Mouse (Mus musculus) thymus, adult 2 months (tissue): ENCODE results near the gene Add1. TPM values are rescaled to one million over a fixed set of nuclear protein-coding genes. Genes with fewer than 3 reads are reported as not detected.
"Not testable (repeated sequence)": the region's sequence is repeated elsewhere in the genome, so short reads cannot be mapped to it uniquely, and the experiment has no call there.

Experiments
- DNase-seq: peaks from one replicate; pipeline ENCODE4 v3.0.0; 2021
- H3K27ac ChIP-seq: fragments of 200-500 bp; 2 replicates; pipeline ENCODE4 v1.5.1; 2012; ENCODE audit warnings: low read length, control low read depth; ENCODE audit not compliant: control insufficient read depth, insufficient read depth
- H3K27me3 ChIP-seq: fragments of 200-500 bp; 2 replicates; pipeline ENCODE4 v1.6.1; 2012; ENCODE audit warnings: mild to moderate bottlenecking, low read length, moderate library complexity, mixed read lengths; ENCODE audit not compliant: control insufficient read depth, insufficient read depth
- H3K36me3 ChIP-seq: fragments of 200-500 bp; 2 replicates; pipeline ENCODE4 v1.6.1; 2012; ENCODE audit warnings: mild to moderate bottlenecking, low read length, moderate library complexity; ENCODE audit not compliant: control insufficient read depth, insufficient read depth
- H3K4me1 ChIP-seq: fragments of 200-500 bp; replicated peaks from 2 replicates; pipeline ENCODE4 v1.6.1; 2012; ENCODE audit warnings: low read length; ENCODE audit not compliant: control insufficient read depth, insufficient read depth
- H3K4me3 ChIP-seq: fragments of 200-500 bp; 2 replicates; pipeline ENCODE4 v1.5.1; 2012; ENCODE audit warnings: mild to moderate bottlenecking, low read length, control low read depth, moderate library complexity; ENCODE audit not compliant: control insufficient read depth, insufficient read depth
- CTCF ChIP-seq: fragments of 200-500 bp; IDR thresholded peaks from 2 replicates; pipeline ENCODE4 v1.5.1; 2012; ENCODE audit warnings: mild to moderate bottlenecking, control low read depth, low read length, moderate library complexity, borderline replicate concordance; ENCODE audit not compliant: control insufficient read depth, poor library complexity, insufficient read depth; ENCODE audit errors: extremely low read depth
- POLR2A ChIP-seq: fragments of 200-500 bp; IDR thresholded peaks from 2 replicates; pipeline ENCODE4 v1.6.1; 2012; ENCODE audit warnings: mild to moderate bottlenecking, low read length, control low read depth, moderate library complexity; ENCODE audit not compliant: control insufficient read depth, poor library complexity, insufficient read depth; ENCODE audit errors: extremely low read depth
- WGBS: fragments of 180-500 bp; shearing (Covaris S2); methylation state at CpG from one replicate; pipeline ENCODE4 v1.1.7; 2018; 5-methylcytosine and 5-hydroxymethylcytosine counted together
- polyA plus RNA-seq: library from polyadenylated mRNA; depleted of rRNA; stranded (reverse); fragments of >200 nt; gene quantifications from 2 replicates; pipeline ENCODE4 v1.2.3, GENCODE M21; 2012

Add1 gene
- polyA plus RNA-seq, 1 experiment, result 224 TPM

DNA sequence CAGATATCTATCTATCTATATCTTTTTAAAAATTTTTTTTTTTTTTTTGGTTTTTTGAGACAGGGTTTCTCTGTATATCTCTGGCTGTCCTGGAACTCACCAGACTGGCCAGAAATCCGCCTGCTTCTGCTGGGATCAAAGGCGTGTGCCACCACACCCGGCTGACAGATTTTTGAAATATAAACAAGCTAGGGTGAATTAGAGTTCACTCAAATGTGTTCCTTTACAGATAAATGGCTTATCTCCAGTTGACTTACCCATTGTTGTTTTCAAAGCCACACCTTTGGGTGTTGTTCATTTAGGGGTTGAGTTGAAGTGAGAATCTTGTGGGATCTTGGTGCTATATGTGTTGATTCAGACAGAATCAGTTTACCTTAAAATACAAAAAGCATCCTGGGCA is 5.9 kb downstream of the Add1 start:
- Histone ChIP-seq H3K27ac (no peak overlapping the region), H3K4me1 (peaks cover 9% of the 10 kb centered on the region), H3K36me3 (no peaks in the 10 kb centered on the region), H3K4me3 (no peak overlapping the region), H3K27me3 (no peaks in the 10 kb centered on the region)
- DNase-seq, result no peak
- TF ChIP-seq CTCF (no peak), POLR2A (no peak)
- WGBS, result 96% methylated on average over 3 of the region's 3 CpGs

- H3K4me3 ChIP-seq, DNase-seq, H3K36me3 ChIP-seq, H3K27me3 ChIP-seq, H3K4me1 ChIP-seq, H3K27ac ChIP-seq: not testable (repeated sequence)
- 47% methylated on average over 10 of the region's 10 CpGs for WGBS
These were observed 8.3 kb downstream of the Add1 start for GRCm38 (mm10) chr5:34581671-34582313.

DNA sequence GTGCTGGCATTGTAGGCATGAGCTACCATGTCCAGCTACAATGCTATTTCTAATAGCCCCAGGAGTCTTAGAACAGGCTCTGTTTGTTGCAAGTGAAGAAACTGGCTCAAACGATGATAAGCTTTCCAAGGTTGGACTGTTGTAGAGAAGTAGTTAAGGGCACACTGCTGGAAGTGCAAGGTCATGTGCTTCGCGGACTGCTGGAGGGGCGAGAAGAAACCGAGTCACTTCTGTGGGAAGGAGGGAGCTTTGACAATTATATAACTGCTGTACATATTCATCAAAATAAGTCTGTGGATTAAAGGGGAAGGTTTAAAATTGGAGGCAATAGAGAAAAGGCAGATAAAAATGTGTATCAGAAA is 8.8 kb downstream of the Add1 start:
- Histone ChIP-seq H3K36me3 (no peaks in the 10 kb centered on the region), H3K4me1 (0 out of 2 replicates have a peak, but pooled peaks cover 3% of the 10 kb centered on the region)
- no peak for DNase-seq

GRCm38 (mm10) chr5:34585216-34585615 is 11.8 kb downstream of the Add1 start:
- WGBS, result 93% methylated on average over 5 of the region's 5 CpGs
- no peak for TF ChIP-seq POLR2A
- no peak for TF ChIP-seq CTCF
- no peak for DNase-seq
- Histone ChIP-seq H3K4me3 (no peak overlapping the region), H3K27me3 (no peaks in the 10 kb centered on the region), H3K36me3 (no peaks in the 10 kb centered on the region), H3K27ac (no peak overlapping the region), H3K4me1 (0 out of 2 replicates have a peak, but pooled peaks cover 3% of the 10 kb centered on the region)

More for the DNA sequence above, 8.8 kb downstream of the Add1 start:
- H3K4me3 ChIP-seq, result no peak overlapping the region
- no peak for TF ChIP-seq CTCF
- no peak for TF ChIP-seq POLR2A
- no peak overlapping the region for H3K27ac ChIP-seq
- 73% methylated on average over 5 of the region's 5 CpGs for WGBS
- H3K27me3 ChIP-seq, result no peaks in the 10 kb centered on the region

- no peak for DNase-seq
These were observed 14.4 kb downstream of the Add1 start for GRCm38 (mm10) chr5:34587881-34588280.

DNA sequence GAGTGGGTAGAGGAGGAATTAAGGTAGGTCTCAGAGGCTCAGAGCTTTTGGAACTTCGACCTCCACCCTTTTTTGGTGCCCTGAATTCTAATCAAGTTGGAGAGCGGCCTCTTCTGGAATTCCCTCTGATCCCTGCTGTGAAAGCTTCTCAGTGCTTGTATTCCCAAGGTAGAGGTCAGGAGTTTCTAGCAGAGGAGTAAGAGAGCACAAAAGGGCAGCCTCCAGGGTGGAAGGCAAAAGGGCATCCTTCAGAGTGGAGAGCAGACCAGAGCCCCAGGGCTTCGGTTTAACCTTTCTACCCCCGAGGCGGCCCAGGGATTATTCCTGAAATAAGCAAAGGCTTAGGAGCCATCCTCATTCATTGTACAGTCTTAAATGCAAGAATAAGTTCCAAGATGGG is 16.6 kb downstream of the Add1 start:
- no peaks in the 10 kb centered on the region for H3K36me3 ChIP-seq
- WGBS, result 92% methylated on average over 5 of the region's 5 CpGs
- no peak overlapping the region for H3K4me3 ChIP-seq
- TF ChIP-seq POLR2A (no peak), CTCF (no peak)
- H3K4me1 ChIP-seq, result no peaks in the 10 kb centered on the region
- DNase-seq, result no peak
- no peak overlapping the region for H3K27ac ChIP-seq
- no peaks in the 10 kb centered on the region for H3K27me3 ChIP-seq

More at GRCm38 (mm10) chr5:34587881-34588280, 14.4 kb downstream of the Add1 start:
- TF ChIP-seq POLR2A, result no peak
- no peak for TF ChIP-seq CTCF
- Histone ChIP-seq H3K4me1 (0 out of 2 replicates have a peak, but pooled peaks cover 3% of the 10 kb centered on the region), H3K27ac (no peak overlapping the region), H3K4me3 (no peak overlapping the region), H3K36me3 (no peaks in the 10 kb centered on the region), H3K27me3 (no peaks in the 10 kb centered on the region)
- 93% methylated on average over 5 of the region's 5 CpGs for WGBS

GRCm38 (mm10) chr5:34590702-34591101 is 17.2 kb downstream of the Add1 start:
- H3K4me3 ChIP-seq, result no peak overlapping the region
- no peaks in the 10 kb centered on the region for H3K4me1 ChIP-seq
- TF ChIP-seq POLR2A (no peak), CTCF (no peak)
- 96% methylated on average over 4 of the region's 4 CpGs for WGBS
- H3K27me3 ChIP-seq, result no peaks in the 10 kb centered on the region
- H3K27ac ChIP-seq, result no peak overlapping the region
- no peak for DNase-seq
- H3K36me3 ChIP-seq, result no peaks in the 10 kb centered on the region
